Mouse (Mus musculus): ENCODE data around the gene Zdhhc21. TPM values are rescaled to one million over a fixed set of nuclear protein-coding genes. Genes with fewer than 3 reads are reported as not detected.

Zdhhc21 gene
- polyA plus RNA-seq, 1 experiment from 2014 or later, result 11.0 TPM

DNA sequence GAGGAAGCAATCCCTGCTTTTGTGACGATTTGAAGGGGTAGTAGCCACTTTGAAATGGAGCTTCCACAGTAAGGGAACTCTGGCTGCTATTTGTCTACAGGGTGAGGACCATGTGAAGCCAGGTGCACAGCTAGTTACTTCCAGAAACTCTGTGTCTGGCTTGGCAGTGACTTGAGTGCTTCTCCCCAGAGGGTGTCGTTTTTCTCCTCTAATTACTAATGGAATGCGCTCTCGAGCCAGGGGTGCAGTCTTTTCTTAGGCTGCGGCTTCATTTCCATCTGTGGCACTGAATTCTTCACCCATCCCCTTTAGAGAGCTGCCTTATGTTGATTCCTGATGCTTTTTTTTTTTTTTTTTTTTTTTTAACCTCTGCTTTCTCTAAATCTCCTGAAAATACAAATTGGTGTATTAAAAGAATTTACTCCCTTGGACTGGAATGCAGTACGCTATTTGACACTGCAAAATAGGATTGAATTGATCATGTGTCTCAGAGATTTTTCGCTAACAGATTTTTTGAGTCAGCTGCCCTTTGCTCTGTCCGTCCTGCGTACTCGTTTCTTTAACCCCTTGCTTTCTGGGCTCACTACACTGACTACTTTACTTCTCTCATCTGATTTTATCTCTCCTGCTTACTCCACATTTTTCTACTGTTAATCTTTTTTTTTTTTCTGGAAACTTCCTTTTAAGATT lies 97.2 kb downstream of the Zdhhc21 start:
- H3K27ac ChIP-seq (ENCODE audit: low read length), result no peak overlapping the region
- WGBS, result 17% methylated on average over 10 of the region's 10 CpGs
- H3K27me3 ChIP-seq (ENCODE audit: control insufficient read depth, insufficient read depth, low read length), result no peaks in the 10 kb centered on the region
- ATAC-seq (replicated peaks; ENCODE audit: extremely low read depth, insufficient read depth, low FRiP score), result no peak
- no peaks in the 10 kb centered on the region for H3K36me3 ChIP-seq (ENCODE audit: control insufficient read depth, insufficient read depth)
- peak overlapping the region; percentile 28 for H3K4me2 ChIP-seq (ENCODE audit: low read depth, low read length)
- H3K9me3 ChIP-seq (replicated peaks; ENCODE audit: control insufficient read depth, low read length), result no peaks in the 10 kb centered on the region
- H3K9ac ChIP-seq (ENCODE audit: low read length), result no peak overlapping the region
- H3K4me1 ChIP-seq (ENCODE audit: control insufficient read depth, insufficient read depth, low read length), result peaks cover 5% of the 10 kb centered on the region
- no peak overlapping the region for H3K4me3 ChIP-seq (ENCODE audit: low read length)

DNA sequence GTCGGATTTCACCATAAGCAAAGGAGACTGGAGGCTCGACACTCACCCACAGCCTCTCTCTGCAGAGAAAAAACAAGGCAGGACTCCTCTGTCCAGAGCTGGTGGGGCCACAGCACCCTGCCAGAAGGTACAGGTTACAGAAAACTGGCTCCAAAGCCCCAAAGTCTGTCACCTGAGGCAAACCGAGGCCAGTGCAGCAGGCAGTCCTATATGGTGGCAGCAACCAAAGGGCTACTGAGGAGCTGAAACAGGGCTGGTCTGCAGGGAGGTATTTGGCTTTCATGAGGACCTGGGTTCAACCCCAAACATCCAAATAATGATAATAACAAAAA lies 103.5 kb downstream of the Zdhhc21 start:
- no peak overlapping the region for H3K4me2 ChIP-seq (ENCODE audit: low read depth, low read length)
- H3K9ac ChIP-seq (ENCODE audit: low read length), result no peak overlapping the region
- H3K9me3 ChIP-seq (replicated peaks; ENCODE audit: control insufficient read depth, low read length), result no peaks in the 10 kb centered on the region
- 37% methylated on average over 3 of the region's 3 CpGs for WGBS
- no peak overlapping the region for H3K27ac ChIP-seq (ENCODE audit: low read length)
- no peak for ATAC-seq (replicated peaks; ENCODE audit: extremely low read depth, insufficient read depth, low FRiP score)
- no peaks in the 10 kb centered on the region for H3K27me3 ChIP-seq (ENCODE audit: control insufficient read depth, insufficient read depth, low read length)
- H3K4me3 ChIP-seq (ENCODE audit: low read length), result no peak overlapping the region
- H3K36me3 ChIP-seq (ENCODE audit: control insufficient read depth, insufficient read depth), result no peaks in the 10 kb centered on the region
- H3K4me1 ChIP-seq (ENCODE audit: control insufficient read depth, insufficient read depth, low read length), result no peaks in the 10 kb centered on the region

DNA sequence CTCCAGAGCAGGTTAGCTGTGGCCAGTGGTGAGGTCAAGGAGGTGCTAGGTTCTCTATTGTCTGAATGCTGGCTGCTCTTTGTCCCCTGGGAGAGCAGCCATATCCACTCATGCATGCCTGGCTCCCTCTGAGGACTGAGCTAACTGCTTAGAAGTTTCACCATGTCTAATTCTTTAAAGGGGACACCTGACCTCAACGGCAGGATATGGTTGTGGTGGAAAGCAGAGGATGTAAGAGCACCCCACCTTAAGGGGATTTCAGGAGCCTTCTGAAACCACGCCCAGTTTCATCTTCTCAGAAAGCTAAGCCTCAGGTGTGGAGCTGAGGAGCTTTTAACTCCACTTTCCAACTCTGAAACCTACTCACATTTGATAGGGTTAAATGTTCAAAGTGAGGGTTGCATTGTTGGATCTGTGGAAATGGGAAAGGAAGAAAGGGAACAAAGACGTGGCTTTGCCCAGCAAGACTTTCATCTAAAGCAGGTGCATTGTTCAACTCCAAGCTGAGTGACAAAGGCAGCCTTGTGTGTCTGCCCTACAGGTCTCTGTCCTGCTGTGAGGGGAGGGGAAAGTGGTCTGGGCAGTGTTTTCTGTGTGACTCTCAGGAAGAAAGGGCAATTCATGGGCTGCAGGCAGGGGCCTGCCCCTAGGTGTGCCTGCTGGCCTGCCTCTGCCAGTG lies 104.0 kb downstream of the Zdhhc21 start:
- Histone ChIP-seq H3K9me3 (replicated peaks; ENCODE audit: control insufficient read depth, low read length) (no peaks in the 10 kb centered on the region), H3K36me3 (ENCODE audit: control insufficient read depth, insufficient read depth) (no peaks in the 10 kb centered on the region), H3K27me3 (ENCODE audit: control insufficient read depth, insufficient read depth, low read length) (no peaks in the 10 kb centered on the region), H3K9ac (ENCODE audit: low read length) (no peak overlapping the region), H3K4me1 (ENCODE audit: control insufficient read depth, insufficient read depth, low read length) (no peaks in the 10 kb centered on the region), H3K4me3 (ENCODE audit: low read length) (no peak overlapping the region), H3K4me2 (ENCODE audit: low read depth, low read length) (no peak overlapping the region), H3K27ac (ENCODE audit: low read length) (no peak overlapping the region)
- WGBS, result 67% methylated on average over 3 of the region's 3 CpGs
- no peak for ATAC-seq (replicated peaks; ENCODE audit: extremely low read depth, insufficient read depth, low FRiP score)

Other genes with a start within 250 kb of the Zdhhc21 start
- 56.7 and 60.1 TPM in 2 replicates for gene Nfib, start 154.2 kb downstream of the Zdhhc21 start, polyA plus RNA-seq (2015; fragmentation: Nextera tagmentation; extraction: Ambion mirVana)
- gene Cer1, start 25.2 kb upstream of the Zdhhc21 start, polyA plus RNA-seq (2015; fragmentation: Nextera tagmentation; extraction: Ambion mirVana), result 0.11 TPM in 1 of 2 replicates, not detected in the other
- gene Frem1, start 192.4 kb upstream of the Zdhhc21 start, polyA plus RNA-seq (2015; fragmentation: Nextera tagmentation; extraction: Ambion mirVana), result 2.4 and 5.4 TPM in 2 replicates

Measured in heart, embryonic 16.5 days (tissue).